17 mouse cellular contexts compared by ENCODE assay signal in the genomic region with DNA sequence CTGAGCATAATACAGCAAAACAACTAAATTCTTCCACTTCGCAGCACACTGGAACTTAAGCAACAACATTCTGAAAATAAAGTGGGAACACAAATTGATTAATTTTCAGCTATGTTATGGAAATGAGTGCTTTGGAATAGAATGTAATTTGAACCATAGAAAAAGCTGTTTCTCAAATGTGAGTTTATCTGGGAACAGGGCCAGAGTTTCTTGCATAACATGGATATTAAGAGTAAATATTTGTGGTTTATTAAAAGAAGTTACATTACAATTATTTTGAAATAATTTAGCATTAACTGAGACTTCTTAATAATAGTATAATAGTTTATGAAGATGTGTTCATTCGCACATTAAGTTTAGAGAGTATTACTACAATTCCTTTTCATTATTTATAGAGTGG.
"Had no signal": no experiment of that assay in that cellular context is flagged by ENCODE, and none has a peak within 500 bp of the region (broad histone marks: within the 10 kb centered on the region; RNA-seq: fewer than 3 reads in every experiment).

No protein-coding gene starts in this region.

- H3K27me3 ChIP-seq: liver, embryonic 12.5 days; liver, embryonic 15.5 days; neural tube, embryonic 13.5 days had no signal

- DNase-seq: kidney, adult 18-20 months; kidney, postnatal 10 days; kidney, postnatal 36 days; layer of hippocampus, postnatal 36 days; lung, adult 18-20 months; thymus, adult 18-20 months; thymus, postnatal 36 days had no signal

- H3K9me3 ChIP-seq: liver, embryonic 12.5 days; liver, embryonic 15.5 days; megakaryocyte, embryonic 14.5 days; midbrain, embryonic 10.5 days; midbrain, embryonic 13.5 days; neural tube, embryonic 13.5 days had no signal

- H3K4me2 ChIP-seq: liver, embryonic 12.5 days; liver, embryonic 15.5 days; midbrain, embryonic 13.5 days; neural tube, embryonic 13.5 days had no signal

- H3K9ac ChIP-seq: liver, embryonic 12.5 days; liver, embryonic 15.5 days; midbrain, embryonic 13.5 days; neural tube, embryonic 13.5 days had no signal

- H3K27ac ChIP-seq: left cerebral cortex, adult 2 months; liver, embryonic 12.5 days; liver, embryonic 15.5 days; midbrain, embryonic 10.5 days; midbrain, embryonic 13.5 days; neural tube, embryonic 13.5 days had no signal

- H3K36me3 ChIP-seq: liver, embryonic 12.5 days; liver, embryonic 15.5 days; midbrain, embryonic 10.5 days; midbrain, embryonic 13.5 days; neural tube, embryonic 13.5 days had no signal

- H3K4me1 ChIP-seq: liver, embryonic 12.5 days; liver, embryonic 15.5 days; megakaryocyte, embryonic 14.5 days; midbrain, embryonic 10.5 days; midbrain, embryonic 13.5 days; neural tube, embryonic 13.5 days had no signal

- H3K4me3 ChIP-seq: left cerebral cortex, adult 2 months; liver, embryonic 12.5 days; liver, embryonic 15.5 days; megakaryocyte, embryonic 14.5 days; midbrain, embryonic 10.5 days; midbrain, embryonic 13.5 days; myocyte; neural tube, embryonic 13.5 days had no signal

- ATAC-seq: intestine, embryonic 16.5 days; liver, embryonic 12.5 days; midbrain, embryonic 13.5 days; midbrain, embryonic 16.5 days had no signal
